Mouse (Mus musculus) heart, postnatal 0 days (tissue): ENCODE measurements at regions not wholly inside any gene's neighbourhood (a gene's known extent, or its start where the extent isn't known, plus 50 kb on each side); places are given as distances from the start of the nearest gene placed in this dataset.

Source experiments
- CTCF ChIP-seq: IDR thresholded peaks from 2 replicates; pipeline ENCODE4 v1.5.1; 2016; ENCODE audit warnings: antibody characterized with exemption, control low read depth, low read depth
- EP300 ChIP-seq: IDR thresholded peaks from 2 replicates; pipeline ENCODE4 v1.6.1; 2016; ENCODE audit warnings: antibody characterized with exemption, low read depth

DNA sequence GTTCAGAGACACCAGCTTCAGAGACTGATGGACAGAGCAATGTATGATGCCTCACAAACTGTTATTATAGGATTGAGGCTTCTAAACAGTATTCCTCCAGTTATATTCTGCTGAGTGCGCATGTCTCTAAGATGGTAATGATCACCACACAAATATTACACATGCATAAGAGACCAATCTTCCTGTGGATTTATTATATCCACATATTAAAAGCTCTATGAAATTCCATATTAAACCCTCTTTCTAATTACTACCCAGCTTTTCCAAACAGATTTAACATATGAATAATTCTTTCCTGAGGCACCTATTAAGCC is 2252.9 kb downstream of the 4930444P10Rik start:
- TF ChIP-seq CTCF (no peak), EP300 (no peak)
